Mouse (Mus musculus) olfactory bulb, adult 2 months (tissue): Measurements from ENCODE around the gene Hsp90ab1.

ENCODE experiments used
- CTCF ChIP-seq: fragments of 200-500 bp; IDR thresholded peaks from 2 replicates; pipeline ENCODE4 v1.5.1; 2012; ENCODE audit warnings: low read depth, mild to moderate bottlenecking, low read length, moderate library complexity; ENCODE audit not compliant: insufficient read depth
- POLR2A ChIP-seq: fragments of 200-500 bp; IDR thresholded peaks from 2 replicates; pipeline ENCODE4 v1.6.1; 2012; ENCODE audit warnings: mild to moderate bottlenecking, low read depth, low read length, moderate library complexity; ENCODE audit not compliant: insufficient read depth

GRCm38 (mm10) chr17:45600267-45600666 lies 27.2 kb upstream of the Hsp90ab1 start:
- TF ChIP-seq CTCF (no peak), POLR2A (no peak)
